Mouse (Mus musculus): ENCODE data around the gene Kcnj14. TPM values are rescaled to one million over a fixed set of nuclear protein-coding genes. Genes with fewer than 3 reads are reported as not detected.
A peak's percentile ranks its signal among the peaks of the same experiment; 100 is the strongest.

The Kcnj14 gene
- polyA plus RNA-seq, 1 experiment from 2014 or later: 0.73 TPM

- Histone ChIP-seq H3K36me3 (no peaks in the 10 kb centered on the region), H3K4me1 (replicated peaks) (peaks cover 26% of the 10 kb centered on the region)
- WGBS: 4% methylated on average over 30 of the region's 30 CpGs
Measured at GRCm38 (mm10) chr7:45856950-45857901, 32.6 kb upstream of the Kcnj14 start.

GRCm38 (mm10) chr7:45853089-45853488, 28.5 kb upstream of the Kcnj14 start:
- no peak for ATAC-seq
- Histone ChIP-seq H3K4me1 (replicated peaks) (peaks cover 14% of the 10 kb centered on the region), H3K9me3 (no peaks in the 10 kb centered on the region), H3K4me2 (replicated peaks) (no peak overlapping the region), H3K27me3 (peaks cover 27% of the 10 kb centered on the region), H3K36me3 (no peaks in the 10 kb centered on the region), H3K9ac (replicated peaks) (no peak overlapping the region), H3K4me3 (replicated peaks) (no peak overlapping the region), H3K27ac (no peak overlapping the region)
- WGBS: 86% methylated on average over 12 of the region's 12 CpGs

More at GRCm38 (mm10) chr7:45856950-45857901, 32.6 kb upstream of the Kcnj14 start:
- Histone ChIP-seq H3K27ac (no peak overlapping the region), H3K9me3 (no peaks in the 10 kb centered on the region), H3K4me2 (replicated peaks) (peak overlapping the region; percentile 54), H3K27me3 (peaks cover 45% of the 10 kb centered on the region), H3K4me3 (replicated peaks) (peak overlapping the region; percentile 34), H3K9ac (replicated peaks) (peak overlapping the region; percentile 46; the same call in 1 of the 2 replicates)
- peak; percentile 31; the same call in 1 of the 2 replicates for ATAC-seq

DNA sequence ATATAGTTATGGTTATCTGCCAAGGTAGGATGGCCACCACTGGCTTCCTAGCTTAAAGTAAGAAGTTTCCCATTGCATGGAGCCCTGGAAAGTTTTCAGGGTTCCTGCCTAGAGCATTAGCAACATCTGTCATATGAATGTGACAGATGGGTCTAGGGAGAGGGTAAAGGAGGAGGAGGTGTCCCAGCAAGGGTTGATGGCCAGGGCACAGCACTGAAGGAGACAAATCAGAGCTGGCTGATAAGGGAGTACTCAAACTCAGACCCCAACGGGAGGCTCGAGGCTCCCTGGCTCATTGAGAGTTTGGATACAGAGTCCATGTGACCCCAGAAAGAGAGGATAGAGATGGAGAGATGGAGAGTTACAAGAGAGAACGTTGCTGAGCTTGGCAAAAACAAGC, 26.1 kb upstream of the Kcnj14 start:
- Histone ChIP-seq H3K9me3 (no peaks in the 10 kb centered on the region), H3K4me1 (replicated peaks) (no peaks in the 10 kb centered on the region), H3K9ac (replicated peaks) (no peak overlapping the region), H3K27ac (no peak overlapping the region), H3K36me3 (no peaks in the 10 kb centered on the region), H3K4me2 (replicated peaks) (no peak overlapping the region), H3K4me3 (replicated peaks) (no peak overlapping the region), H3K27me3 (peaks cover 4% of the 10 kb centered on the region)
- WGBS: 81% methylated on average over 3 of the region's 3 CpGs
- ATAC-seq: no peak

GRCm38 (mm10) chr7:45848447-45849027, 24.0 kb upstream of the Kcnj14 start:
- no peaks in the 10 kb centered on the region for H3K4me1 ChIP-seq (replicated peaks)
- H3K36me3 ChIP-seq: no peaks in the 10 kb centered on the region
- H3K9ac ChIP-seq (replicated peaks): no peak overlapping the region; the same call in 1 of the 2 replicates
- no peak for ATAC-seq
- H3K4me2 ChIP-seq (replicated peaks): no peak overlapping the region
- H3K4me3 ChIP-seq (replicated peaks): no peak overlapping the region
- peaks cover 4% of the 10 kb centered on the region; the same call in 1 of the 2 replicates for H3K27me3 ChIP-seq
- WGBS: 2% methylated on average over 6 of the region's 6 CpGs
- H3K9me3 ChIP-seq: no peaks in the 10 kb centered on the region
- H3K27ac ChIP-seq: no peak overlapping the region

GRCm38 (mm10) chr7:45842950-45843744, 18.6 kb upstream of the Kcnj14 start:
- H3K4me3 ChIP-seq (replicated peaks): no peak overlapping the region
- H3K27ac ChIP-seq: no peak overlapping the region
- no peaks in the 10 kb centered on the region for H3K36me3 ChIP-seq
- no peak for ATAC-seq
- 86% methylated on average over 10 of the region's 10 CpGs for WGBS
- no peaks in the 10 kb centered on the region for H3K9me3 ChIP-seq
- peaks cover 16% of the 10 kb centered on the region for H3K27me3 ChIP-seq
- no peak overlapping the region for H3K4me2 ChIP-seq (replicated peaks)
- no peaks in the 10 kb centered on the region for H3K4me1 ChIP-seq (replicated peaks)
- no peak overlapping the region for H3K9ac ChIP-seq (replicated peaks)

GRCm38 (mm10) chr7:45833924-45834323, 9.3 kb upstream of the Kcnj14 start:
- H3K9ac ChIP-seq (replicated peaks): peak overlapping the region; percentile 32; the same call in 1 of the 2 replicates
- no peak for ATAC-seq
- H3K4me3 ChIP-seq (replicated peaks): peak overlapping the region; percentile 31
- H3K27me3 ChIP-seq: peaks cover 64% of the 10 kb centered on the region
- H3K27ac ChIP-seq: no peak overlapping the region
- H3K36me3 ChIP-seq: peaks cover 6% of the 10 kb centered on the region; the same call in 1 of the 2 replicates
- 3% methylated on average over 31 of the region's 31 CpGs for WGBS
- H3K9me3 ChIP-seq: no peaks in the 10 kb centered on the region
- H3K4me1 ChIP-seq (replicated peaks): peaks cover 35% of the 10 kb centered on the region
- H3K4me2 ChIP-seq (replicated peaks): peak overlapping the region; percentile 49

DNA sequence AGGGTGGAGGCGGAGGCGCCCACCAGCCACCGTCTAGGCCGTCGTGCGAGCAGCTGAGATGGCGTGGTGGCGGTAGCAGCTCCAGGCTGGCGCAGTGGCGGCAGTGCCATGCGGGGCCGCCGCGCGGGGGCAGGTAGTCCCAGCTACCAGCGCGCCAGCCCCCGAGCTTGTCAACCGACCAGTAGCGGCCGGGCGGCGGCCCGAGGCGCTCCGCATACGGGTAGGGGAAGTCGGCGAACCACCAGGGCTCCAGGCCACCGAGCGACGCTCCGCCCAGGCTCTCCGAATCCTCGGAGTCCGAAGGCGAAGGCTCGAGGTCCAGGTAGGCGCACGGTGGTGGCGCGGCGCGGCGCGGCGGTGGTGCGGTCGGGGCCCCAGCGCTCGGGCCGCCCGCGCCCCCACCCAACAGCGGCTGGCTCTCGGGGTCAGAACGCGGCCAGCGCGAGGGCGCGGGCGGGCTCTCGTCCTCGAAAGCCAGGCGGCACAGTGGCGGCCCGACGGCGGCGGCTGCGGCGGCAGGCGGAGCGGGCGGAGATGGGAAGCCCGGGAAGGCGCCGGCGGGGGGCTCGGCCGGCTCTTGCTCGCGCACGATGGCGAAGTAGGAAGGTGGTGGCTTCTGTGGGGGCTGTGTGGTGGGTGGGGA, 8.7 kb upstream of the Kcnj14 start:
- peak overlapping the region; percentile 31 for H3K4me3 ChIP-seq (replicated peaks)
- peak overlapping the region; percentile 32; the same call in 1 of the 2 replicates for H3K9ac ChIP-seq (replicated peaks)
- peaks cover 12% of the 10 kb centered on the region for H3K36me3 ChIP-seq
- peak overlapping the region; percentile 49 for H3K4me2 ChIP-seq (replicated peaks)
- H3K9me3 ChIP-seq: no peaks in the 10 kb centered on the region
- H3K4me1 ChIP-seq (replicated peaks): peaks cover 35% of the 10 kb centered on the region
- peaks cover 64% of the 10 kb centered on the region for H3K27me3 ChIP-seq
- ATAC-seq: no peak
- WGBS: under 1% methylated on average over 80 of the region's 86 CpGs
- no peak overlapping the region for H3K27ac ChIP-seq

GRCm38 (mm10) chr7:45832428-45832827, 7.8 kb upstream of the Kcnj14 start:
- ATAC-seq: no peak
- Histone ChIP-seq H3K27me3 (peaks cover 60% of the 10 kb centered on the region), H3K4me3 (replicated peaks) (peak overlapping the region; percentile 31), H3K9me3 (no peaks in the 10 kb centered on the region), H3K4me2 (replicated peaks) (peak overlapping the region; percentile 49), H3K27ac (no peak overlapping the region), H3K9ac (replicated peaks) (peak overlapping the region; percentile 23; the same call in 1 of the 2 replicates), H3K4me1 (replicated peaks) (peaks cover 35% of the 10 kb centered on the region), H3K36me3 (peaks cover 20% of the 10 kb centered on the region)
- whole genome bisulfite sequencing: 11% methylated on average over 30 of the region's 30 CpGs

DNA sequence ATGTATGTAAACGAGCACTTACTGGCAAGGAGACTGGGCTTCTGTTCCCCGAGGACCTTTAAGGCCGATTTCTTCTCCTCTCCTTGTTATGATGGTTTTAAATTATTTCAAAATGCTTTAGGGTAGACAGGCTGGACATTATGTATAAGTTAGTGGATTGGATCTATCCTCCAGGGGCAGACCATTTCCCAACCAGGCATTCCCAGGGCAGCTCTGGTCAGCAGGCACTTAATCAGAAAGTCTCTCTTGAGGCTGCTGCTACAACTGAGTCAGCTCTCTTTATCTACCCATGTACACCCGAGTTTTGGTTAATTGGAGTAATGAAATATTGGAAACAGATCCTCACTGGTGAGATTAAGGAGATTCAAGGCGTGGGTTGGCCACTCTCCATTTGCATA, 6.5 kb upstream of the Kcnj14 start:
- Histone ChIP-seq H3K4me1 (replicated peaks) (peaks cover 35% of the 10 kb centered on the region), H3K27me3 (peaks cover 49% of the 10 kb centered on the region), H3K36me3 (peaks cover 33% of the 10 kb centered on the region), H3K4me2 (replicated peaks) (peak overlapping the region; percentile 89), H3K27ac (peak overlapping the region; percentile 90), H3K9ac (replicated peaks) (peak overlapping the region; percentile 69; the same call in 1 of the 2 replicates), H3K9me3 (no peaks in the 10 kb centered on the region), H3K4me3 (replicated peaks) (peak overlapping the region; percentile 70)
- WGBS: 17% methylated on average over 5 of the region's 5 CpGs
- no peak; the same call in 1 of the 2 replicates for ATAC-seq

DNA sequence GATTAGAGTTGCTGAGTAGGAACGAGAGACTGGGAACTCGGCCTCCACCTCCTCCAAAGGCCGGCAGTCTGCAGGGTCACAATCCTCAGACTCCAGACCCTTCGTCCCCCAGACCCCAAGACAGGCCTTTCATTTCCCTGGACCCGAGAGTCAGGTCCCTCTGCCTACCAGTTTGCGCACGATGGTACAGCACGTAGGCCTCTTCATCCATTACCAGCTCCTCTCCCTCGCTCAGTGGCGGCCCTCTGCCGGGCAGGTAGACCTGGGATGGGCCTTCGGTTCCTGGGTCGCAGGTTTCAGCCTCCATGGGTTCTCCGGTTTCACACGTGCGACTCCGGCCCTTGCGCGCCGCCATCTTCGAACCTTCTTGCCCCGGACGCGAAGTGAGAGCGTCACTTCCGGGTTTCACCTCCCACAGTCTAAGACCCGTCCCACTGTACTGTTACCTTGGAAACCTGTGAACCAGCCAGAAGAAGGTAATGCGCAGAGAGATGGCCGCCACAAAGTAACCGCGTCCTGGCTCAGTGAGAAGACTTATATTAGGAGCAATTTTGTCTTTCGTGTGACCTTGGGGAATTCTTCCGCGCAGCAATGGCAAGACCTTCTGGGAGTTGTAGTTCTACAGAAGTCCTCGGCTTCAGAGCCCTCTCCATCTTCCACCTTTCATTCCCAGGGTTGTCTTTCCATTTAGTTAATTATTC, 6.0 kb upstream of the Kcnj14 start, which contains the start of gene Grwd1:
TSS of gene Grwd1 (minus strand) at position 518 of the 701 bp plus-strand sequence.
- Histone ChIP-seq H3K9me3 (no peaks in the 10 kb centered on the region), H3K27ac (peak within 1 kb of the TSS; percentile 90), H3K4me2 (replicated peaks) (peak within 1 kb of the TSS; percentile 89), H3K4me3 (replicated peaks) (peak within 1 kb of the TSS; percentile 70), H3K4me1 (replicated peaks) (peaks cover 35% of the 10 kb centered on the region), H3K27me3 (peaks cover 44% of the 10 kb centered on the region), H3K36me3 (peaks cover 39% of the 10 kb centered on the region), H3K9ac (replicated peaks) (peak within 1 kb of the TSS; percentile 69)
- WGBS: under 1% methylated on average over 35 of the region's 35 CpGs
- ATAC-seq: peak; percentile 94
